Mouse (Mus musculus) spleen, postnatal 36 days (tissue): ENCODE results near the gene Arsk.

Experiments
- DNase-seq, 2 experiments: peaks; one replicate each; pipeline ENCODE4 v3.0.0; 2022; ENCODE audit warnings: low spot score in 2 of 2, mixed read lengths in 1 of 2

Gene Arsk

GRCm38 (mm10) chr13:76024588-76024987 lies 73.9 kb downstream of the Arsk start:
- no peak for DNase-seq

- DNase-seq = no peak
Measured at GRCm38 (mm10) chr13:76021782-76022181, 76.7 kb downstream of the Arsk start.

- DNase-seq = no peak
Measured at GRCm38 (mm10) chr13:76018844-76019400, 79.5 kb downstream of the Arsk start.

- DNase-seq = peak; percentile 97 to 98
Measured at GRCm38 (mm10) chr13:76017974-76018843, 80.3 kb downstream of the Arsk start, which contains the start of gene Rfesd. TSS of gene Rfesd (minus strand) at chr13:76018719.

- peak in 1 of 2 experiments; percentile 43 for DNase-seq
Measured at GRCm38 (mm10) chr13:76017465-76017864, 81.0 kb downstream of the Arsk start.

GRCm38 (mm10) chr13:76014511-76014910 lies 83.9 kb downstream of the Arsk start:
- DNase-seq = no peak
